Mouse (Mus musculus) intestine, embryonic 16.5 days (tissue): ENCODE measurements around the gene Dazap1. TPM values are rescaled to one million over a fixed set of nuclear protein-coding genes. Genes with fewer than 3 reads are reported as not detected.

Experiments used
- ATAC-seq: fragments of 200-750 bp; cut with Nextera tagmentation; 2 replicates; pipeline ENCODE4 v1.8.0; 2017; ENCODE audit warnings: moderate TSS enrichment, moderate library complexity
- H3K27ac ChIP-seq: fragments of 300-500 bp; sonication (generic); 2 replicates; pipeline ENCODE4 v1.5.1; 2014; ENCODE audit warnings: mild to moderate bottlenecking, low read length
- H3K27me3 ChIP-seq: fragments of 300-500 bp; sonication (generic); replicated peaks from 2 replicates; pipeline ENCODE4 v1.6.1; 2014; ENCODE audit warnings: low read length, control low read depth, mixed read lengths; ENCODE audit not compliant: control insufficient read depth, insufficient read depth
- H3K36me3 ChIP-seq: fragments of 300-500 bp; sonication (generic); 2 replicates; pipeline ENCODE4 v1.6.1; 2014; ENCODE audit warnings: low read length, control low read depth; ENCODE audit not compliant: control insufficient read depth, insufficient read depth
- H3K4me1 ChIP-seq: fragments of 300-500 bp; sonication (generic); 2 replicates; pipeline ENCODE4 v1.6.1; 2014; ENCODE audit warnings: low read length, control low read depth, mixed read lengths; ENCODE audit not compliant: control insufficient read depth, insufficient read depth
- H3K4me2 ChIP-seq: fragments of 300-500 bp; sonication (generic); 2 replicates; pipeline ENCODE4 v1.6.1; 2014; ENCODE audit warnings: low read depth, low read length, control low read depth
- H3K4me3 ChIP-seq: fragments of 300-500 bp; sonication (generic); 2 replicates; pipeline ENCODE4 v1.5.1; 2014; ENCODE audit warnings: mild to moderate bottlenecking, low read length
- H3K9ac ChIP-seq: fragments of 300-500 bp; sonication (generic); 2 replicates; pipeline ENCODE4 v1.6.1; 2014; ENCODE audit warnings: low read depth, low read length
- H3K9me3 ChIP-seq: fragments of 300-500 bp; sonication (generic); 2 replicates; pipeline ENCODE4 v1.6.1; 2016; ENCODE audit warnings: low read length, control low read depth; ENCODE audit not compliant: control insufficient read depth
- WGBS: fragments of 180-500 bp; shearing (Covaris S2); extraction: QIAGEN DNeasy Blood & Tissue Kit; methylation state at CpG from one replicate; pipeline ENCODE4 v1.1.7; 2014; 5-methylcytosine and 5-hydroxymethylcytosine counted together
- polyA plus RNA-seq: library from polyadenylated mRNA; unstranded; fragments of >200 nt; fragmentation: Nextera tagmentation; extraction: Ambion mirVana; gene quantifications from 2 replicates; pipeline ENCODE4 v1.2.1, GENCODE M21; 2015

The Dazap1 gene
- polyA plus RNA-seq, 1 experiment from 2014 or later: 36.8 TPM

- no peaks in the 10 kb centered on the region for H3K9me3 ChIP-seq
- H3K4me3 ChIP-seq: peak overlapping the region; percentile 72
- peaks cover 8% of the 10 kb centered on the region for H3K36me3 ChIP-seq
- no peak for ATAC-seq
- peak overlapping the region; percentile 99 for H3K9ac ChIP-seq
- H3K27me3 ChIP-seq: peaks cover 9% of the 10 kb centered on the region
- peak overlapping the region; percentile 88 for H3K27ac ChIP-seq
- H3K4me1 ChIP-seq: peaks cover 23% of the 10 kb centered on the region
- H3K4me2 ChIP-seq: peak overlapping the region; percentile 85
- 20% methylated on average over 14 of the region's 14 CpGs for WGBS
These were observed 32.0 kb downstream of the Dazap1 start for GRCm38 (mm10) chr10:80293325-80293724.

GRCm38 (mm10) chr10:80294311-80294710 lies 33.0 kb downstream of the Dazap1 start:
- H3K4me2 ChIP-seq: no peak overlapping the region; the same call in 1 of the 2 replicates
- H3K27me3 ChIP-seq: peaks cover 19% of the 10 kb centered on the region
- no peak for ATAC-seq
- no peak overlapping the region for H3K4me3 ChIP-seq
- H3K4me1 ChIP-seq: peaks cover 23% of the 10 kb centered on the region
- peak overlapping the region; percentile 11; the same call in 1 of the 2 replicates for H3K27ac ChIP-seq
- WGBS: 69% methylated on average over 4 of the region's 4 CpGs
- no peaks in the 10 kb centered on the region for H3K9me3 ChIP-seq
- 0 out of 2 replicates have a peak overlapping the region, but pooled peaks have one; percentile 99 for H3K9ac ChIP-seq
- peaks cover 8% of the 10 kb centered on the region for H3K36me3 ChIP-seq

- H3K4me2 ChIP-seq: no peak overlapping the region
- no peak overlapping the region for H3K4me3 ChIP-seq
- peaks cover 25% of the 10 kb centered on the region for H3K27me3 ChIP-seq
- 39% methylated on average over 7 of the region's 7 CpGs for WGBS
- ATAC-seq: no peak
- peak overlapping the region; percentile 11; the same call in 1 of the 2 replicates for H3K27ac ChIP-seq
- H3K36me3 ChIP-seq: peaks cover 8% of the 10 kb centered on the region
- H3K9me3 ChIP-seq: no peaks in the 10 kb centered on the region
- H3K9ac ChIP-seq: no peak overlapping the region
- peaks cover 23% of the 10 kb centered on the region for H3K4me1 ChIP-seq
These were observed 33.6 kb downstream of the Dazap1 start for GRCm38 (mm10) chr10:80294788-80295303.

GRCm38 (mm10) chr10:80295618-80296425 lies 34.5 kb downstream of the Dazap1 start, which contains the start of gene Apc2:
Gene Apc2, plus strand, starts transcription at chr10:80295977.
- Histone ChIP-seq H3K27ac (peak within 1 kb of the TSS; percentile 11; the same call in 1 of the 2 replicates), H3K36me3 (peaks cover 8% of the 10 kb centered on the region), H3K27me3 (peaks cover 34% of the 10 kb centered on the region), H3K4me3 (peak within 1 kb of the TSS; percentile 42), H3K9me3 (no peaks in the 10 kb centered on the region), H3K4me2 (peak within 1 kb of the TSS; percentile 60), H3K9ac (peak within 1 kb of the TSS; percentile 64), H3K4me1 (peaks cover 23% of the 10 kb centered on the region)
- ATAC-seq: peak; percentile 58
- 1% methylated on average over 26 of the region's 26 CpGs for WGBS

- WGBS: 85% methylated on average over 5 of the region's 5 CpGs
- ATAC-seq: no peak
These were observed 35.5 kb downstream of the Dazap1 start for GRCm38 (mm10) chr10:80296824-80297223.

GRCm38 (mm10) chr10:80297526-80298133 lies 36.3 kb downstream of the Dazap1 start:
- H3K36me3 ChIP-seq: peaks cover 8% of the 10 kb centered on the region
- no peak overlapping the region for H3K4me2 ChIP-seq
- H3K4me3 ChIP-seq: no peak overlapping the region
- no peak overlapping the region for H3K27ac ChIP-seq
- H3K9me3 ChIP-seq: no peaks in the 10 kb centered on the region
- no peak for ATAC-seq
- H3K27me3 ChIP-seq: peaks cover 40% of the 10 kb centered on the region
- H3K9ac ChIP-seq: no peak overlapping the region
- peaks cover 22% of the 10 kb centered on the region for H3K4me1 ChIP-seq
- WGBS: 63% methylated on average over 8 of the region's 8 CpGs

More at GRCm38 (mm10) chr10:80296824-80297223, 35.5 kb downstream of the Dazap1 start:
- peaks cover 40% of the 10 kb centered on the region for H3K27me3 ChIP-seq
- no peak overlapping the region for H3K4me3 ChIP-seq
- H3K36me3 ChIP-seq: peaks cover 8% of the 10 kb centered on the region
- H3K4me1 ChIP-seq: peaks cover 21% of the 10 kb centered on the region
- H3K4me2 ChIP-seq: no peak overlapping the region
- no peaks in the 10 kb centered on the region for H3K9me3 ChIP-seq
- H3K27ac ChIP-seq: no peak overlapping the region
- no peak overlapping the region for H3K9ac ChIP-seq

GRCm38 (mm10) chr10:80298571-80299281 lies 37.4 kb downstream of the Dazap1 start:
- peaks cover 17% of the 10 kb centered on the region for H3K4me1 ChIP-seq
- H3K4me3 ChIP-seq: peak overlapping the region; percentile 8; the same call in 1 of the 2 replicates
- no peak for ATAC-seq
- H3K9ac ChIP-seq: peak overlapping the region; percentile 45; the same call in 1 of the 2 replicates
- H3K4me2 ChIP-seq: no peak overlapping the region
- no peaks in the 10 kb centered on the region for H3K9me3 ChIP-seq
- peaks cover 40% of the 10 kb centered on the region for H3K27me3 ChIP-seq
- H3K27ac ChIP-seq: no peak overlapping the region
- H3K36me3 ChIP-seq: peaks cover 8% of the 10 kb centered on the region
- 5% methylated on average over 26 of the region's 26 CpGs for WGBS

- WGBS: 12% methylated on average over 15 of the region's 15 CpGs
- H3K27ac ChIP-seq: no peak overlapping the region
These were observed 38.0 kb downstream of the Dazap1 start for GRCm38 (mm10) chr10:80299301-80299700.

More at GRCm38 (mm10) chr10:80299301-80299700, 38.0 kb downstream of the Dazap1 start:
- peaks cover 40% of the 10 kb centered on the region for H3K27me3 ChIP-seq
- H3K9ac ChIP-seq: peak overlapping the region; percentile 45; the same call in 1 of the 2 replicates
- no peak overlapping the region for H3K4me2 ChIP-seq
- peak overlapping the region; percentile 8; the same call in 1 of the 2 replicates for H3K4me3 ChIP-seq
- H3K9me3 ChIP-seq: no peaks in the 10 kb centered on the region
- ATAC-seq: no peak
- peaks cover 13% of the 10 kb centered on the region for H3K4me1 ChIP-seq
- peaks cover 5% of the 10 kb centered on the region for H3K36me3 ChIP-seq
